Mouse (Mus musculus) E14TG2a.4 (cell line): ENCODE measurements around the gene Rraga.

Experiments used
- H3K27me3 ChIP-seq: 2 replicates; pipeline ENCODE4 v1.6.1; 2014; ENCODE audit warnings: low read length, control low read depth; ENCODE audit not compliant: insufficient read depth
- H3K36me3 ChIP-seq: 2 replicates; pipeline ENCODE4 v1.6.1; 2014; ENCODE audit warnings: low read length, control low read depth; ENCODE audit not compliant: insufficient read depth
- H3K4me1 ChIP-seq: replicated peaks from 2 replicates; pipeline ENCODE4 v1.6.1; 2014; ENCODE audit warnings: low read depth, low read length, control low read depth
- H3K4me3 ChIP-seq: replicated peaks from 2 replicates; pipeline ENCODE4 v1.5.1; 2014; ENCODE audit warnings: mild to moderate bottlenecking, low read length
- H3K9me3 ChIP-seq: 2 replicates; pipeline ENCODE4 v1.6.1; 2014; ENCODE audit warnings: low read length, control low read depth
- CTCF ChIP-seq: conservative IDR thresholded peaks from 2 replicates; pipeline ENCODE4 v1.5.1; 2014; ENCODE audit warnings: low read length
- NANOG ChIP-seq: IDR thresholded peaks from 2 replicates; pipeline ENCODE4 v1.6.1; 2014; ENCODE audit warnings: borderline replicate concordance, low read length, mixed read lengths
- POU5F1 ChIP-seq: IDR thresholded peaks from 2 replicates; pipeline ENCODE4 v1.6.1; 2014; ENCODE audit warnings: low read length, borderline replicate concordance

Rraga gene

GRCm38 (mm10) chr4:86543999-86544398, 31.5 kb upstream of the Rraga start:
- H3K4me3 ChIP-seq = no peak overlapping the region
- no peaks in the 10 kb centered on the region for H3K27me3 ChIP-seq

GRCm38 (mm10) chr4:86545615-86546014, 29.9 kb upstream of the Rraga start:
- H3K27me3 ChIP-seq = peaks cover under 1% of the 10 kb centered on the region; the same call in 1 of the 2 replicates
- H3K4me3 ChIP-seq = no peak overlapping the region
- TF ChIP-seq NANOG (no peak), CTCF (peak; percentile 56), POU5F1 (no peak)
- H3K4me1 ChIP-seq = peaks cover 6% of the 10 kb centered on the region
- no peaks in the 10 kb centered on the region for H3K9me3 ChIP-seq
- no peaks in the 10 kb centered on the region for H3K36me3 ChIP-seq

More at GRCm38 (mm10) chr4:86543999-86544398, 31.5 kb upstream of the Rraga start:
- Histone ChIP-seq H3K36me3 (no peaks in the 10 kb centered on the region), H3K9me3 (no peaks in the 10 kb centered on the region), H3K4me1 (peaks cover 8% of the 10 kb centered on the region)
- TF ChIP-seq POU5F1 (no peak), NANOG (no peak), CTCF (no peak)

GRCm38 (mm10) chr4:86548332-86548731, 27.1 kb upstream of the Rraga start:
- Histone ChIP-seq H3K36me3 (no peaks in the 10 kb centered on the region), H3K4me3 (no peak overlapping the region), H3K27me3 (peaks cover 5% of the 10 kb centered on the region; the same call in 1 of the 2 replicates), H3K4me1 (peaks cover 6% of the 10 kb centered on the region), H3K9me3 (no peaks in the 10 kb centered on the region)
- TF ChIP-seq CTCF (no peak), POU5F1 (no peak), NANOG (no peak)

GRCm38 (mm10) chr4:86555035-86555707, 20.3 kb upstream of the Rraga start:
- no peaks in the 10 kb centered on the region for H3K9me3 ChIP-seq
- H3K4me3 ChIP-seq = no peak overlapping the region
- H3K36me3 ChIP-seq = no peaks in the 10 kb centered on the region
- no peak for TF ChIP-seq POU5F1
- TF ChIP-seq CTCF = peak; percentile 42
- TF ChIP-seq NANOG = no peak
- peaks cover 5% of the 10 kb centered on the region; the same call in 1 of the 2 replicates for H3K27me3 ChIP-seq
- H3K4me1 ChIP-seq = no peaks in the 10 kb centered on the region

GRCm38 (mm10) chr4:86557371-86557770, 18.1 kb upstream of the Rraga start:
- Histone ChIP-seq H3K27me3 (no peaks in the 10 kb centered on the region), H3K4me1 (no peaks in the 10 kb centered on the region), H3K36me3 (no peaks in the 10 kb centered on the region), H3K4me3 (no peak overlapping the region), H3K9me3 (no peaks in the 10 kb centered on the region)
- TF ChIP-seq POU5F1 (no peak), CTCF (no peak), NANOG (no peak)

- Histone ChIP-seq H3K9me3 (no peaks in the 10 kb centered on the region), H3K4me3 (no peak within 1 kb of the TSS), H3K27me3 (no peaks in the 10 kb centered on the region), H3K36me3 (no peaks in the 10 kb centered on the region), H3K4me1 (no peaks in the 10 kb centered on the region)
- no peak for TF ChIP-seq POU5F1
- TF ChIP-seq NANOG = no peak
- TF ChIP-seq CTCF = no peak
These were observed 17.2 kb upstream of the Rraga start, which contains the start of gene Saxo1 for GRCm38 (mm10) chr4:86558228-86558627. Gene Saxo1, minus strand, starts transcription at chr4:86558328.

- no peaks in the 10 kb centered on the region for H3K9me3 ChIP-seq
- no peaks in the 10 kb centered on the region for H3K27me3 ChIP-seq
- TF ChIP-seq CTCF (no peak), NANOG (no peak), POU5F1 (no peak)
- no peaks in the 10 kb centered on the region for H3K36me3 ChIP-seq
- no peak overlapping the region for H3K4me3 ChIP-seq
- no peaks in the 10 kb centered on the region for H3K4me1 ChIP-seq
These were observed 16.5 kb upstream of the Rraga start for GRCm38 (mm10) chr4:86559006-86559405.

- no peaks in the 10 kb centered on the region for H3K36me3 ChIP-seq
- no peaks in the 10 kb centered on the region for H3K27me3 ChIP-seq
- TF ChIP-seq NANOG = no peak
- H3K4me3 ChIP-seq = no peak overlapping the region
- no peaks in the 10 kb centered on the region for H3K9me3 ChIP-seq
- H3K4me1 ChIP-seq = no peaks in the 10 kb centered on the region
These were observed 14.4 kb upstream of the Rraga start for GRCm38 (mm10) chr4:86561061-86561460.

GRCm38 (mm10) chr4:86574939-86575282, 557 bp upstream of the Rraga start:
- peaks cover 34% of the 10 kb centered on the region for H3K36me3 ChIP-seq
- no peaks in the 10 kb centered on the region for H3K27me3 ChIP-seq
- no peaks in the 10 kb centered on the region for H3K9me3 ChIP-seq
- peaks cover 31% of the 10 kb centered on the region for H3K4me1 ChIP-seq
- TF ChIP-seq CTCF (no peak), NANOG (no peak), POU5F1 (no peak)
- H3K4me3 ChIP-seq = peak overlapping the region; percentile 97
